In genomic region chr11:79114061-79114460, GRCm38 (mm10) we compare ENCODE assay signal across 23 mouse cellular contexts. TPM values are rescaled to one million over a fixed set of nuclear protein-coding genes. Genes with fewer than 3 reads are reported as not detected.
A peak's percentile ranks its signal among the peaks of the same experiment; 100 is the strongest.
DNase-seq lines count a peak whose midpoint lies in the region; ATAC-seq lines count a peak whose summit lies in the region.
"Had no signal": no experiment of that assay in that cellular context is flagged by ENCODE, and none has a peak within 500 bp of the region (broad histone marks: within the 10 kb centered on the region; RNA-seq: fewer than 3 reads in every experiment).

No protein-coding gene starts in this region.

- H3K27me3 ChIP-seq in forebrain, embryonic 15.5 days = no peaks in the 10 kb centered on the region
- no peaks in the 10 kb centered on the region for H3K27me3 ChIP-seq in forebrain, embryonic 11.5 days (ENCODE audit: control insufficient read depth, insufficient read depth, low read length)
- H3K27me3 ChIP-seq in hindbrain, embryonic 10.5 days (ENCODE audit: insufficient read depth, poor library complexity, severe bottlenecking) = 0 out of 2 replicates have a peak, but pooled peaks cover 4% of the 10 kb centered on the region
- H3K27me3 ChIP-seq in hindbrain, embryonic 13.5 days = no peaks in the 10 kb centered on the region
- H3K27me3 ChIP-seq in midbrain, embryonic 10.5 days (ENCODE audit: low read depth, poor library complexity, severe bottlenecking) = no peaks in the 10 kb centered on the region
- H3K27me3 ChIP-seq in midbrain, embryonic 13.5 days = no peaks in the 10 kb centered on the region
- H3K27me3 ChIP-seq: embryonic facial prominence, embryonic 12.5 days; hindbrain, embryonic 15.5 days; Patski had no signal

- H3K4me3 ChIP-seq in forebrain, embryonic 15.5 days = no peak overlapping the region
- no peak overlapping the region for H3K4me3 ChIP-seq in forebrain, embryonic 11.5 days (ENCODE audit: low read depth, low read length)
- H3K4me3 ChIP-seq in hindbrain, embryonic 10.5 days = no peak overlapping the region
- no peak overlapping the region for H3K4me3 ChIP-seq in hindbrain, embryonic 13.5 days
- H3K4me3 ChIP-seq in midbrain, embryonic 10.5 days = no peak overlapping the region
- H3K4me3 ChIP-seq in midbrain, embryonic 13.5 days (replicated peaks) = no peak overlapping the region
- H3K4me3 ChIP-seq: embryonic facial prominence, embryonic 12.5 days; gastrocnemius, adult 2 months; hindbrain, embryonic 15.5 days had no signal

- no peaks in the 10 kb centered on the region for H3K36me3 ChIP-seq in forebrain, embryonic 15.5 days
- H3K36me3 ChIP-seq in forebrain, embryonic 11.5 days (ENCODE audit: control insufficient read depth, insufficient read depth, low read length) = no peaks in the 10 kb centered on the region
- H3K36me3 ChIP-seq in hindbrain, embryonic 10.5 days = no peaks in the 10 kb centered on the region
- H3K36me3 ChIP-seq in hindbrain, embryonic 13.5 days = no peaks in the 10 kb centered on the region
- no peaks in the 10 kb centered on the region for H3K36me3 ChIP-seq in midbrain, embryonic 10.5 days
- H3K36me3 ChIP-seq in midbrain, embryonic 13.5 days = no peaks in the 10 kb centered on the region
- H3K36me3 ChIP-seq: embryonic facial prominence, embryonic 12.5 days; hindbrain, embryonic 15.5 days had no signal

- 34% methylated on average over 6 of the region's 6 CpGs for WGBS in forebrain, embryonic 15.5 days
- 60% methylated on average over 6 of the region's 6 CpGs for WGBS in forebrain, embryonic 11.5 days
- WGBS in hindbrain, embryonic 10.5 days = 78% methylated on average over 6 of the region's 6 CpGs
- 68% methylated on average over 6 of the region's 6 CpGs for WGBS in hindbrain, embryonic 13.5 days
- WGBS in midbrain, embryonic 10.5 days = 77% methylated on average over 6 of the region's 6 CpGs
- WGBS in midbrain, embryonic 13.5 days = 63% methylated on average over 6 of the region's 6 CpGs

- H3K9ac ChIP-seq in forebrain, embryonic 15.5 days (replicated peaks) = no peak overlapping the region
- no peak overlapping the region for H3K9ac ChIP-seq in forebrain, embryonic 11.5 days (ENCODE audit: low read length)
- H3K9ac ChIP-seq in hindbrain, embryonic 13.5 days = no peak overlapping the region
- H3K9ac ChIP-seq in midbrain, embryonic 13.5 days (replicated peaks) = no peak overlapping the region
- H3K9ac ChIP-seq: embryonic facial prominence, embryonic 12.5 days; hindbrain, embryonic 15.5 days had no signal

- H3K27ac ChIP-seq in forebrain, embryonic 15.5 days (replicated peaks) = 0 out of 2 replicates have a peak overlapping the region, but pooled peaks have one; percentile 3
- no peak overlapping the region for H3K27ac ChIP-seq in forebrain, embryonic 11.5 days (ENCODE audit: low read depth, low read length)
- peak overlapping the region; percentile 23; the same call in 1 of the 2 replicates for H3K27ac ChIP-seq in hindbrain, embryonic 10.5 days
- no peak overlapping the region for H3K27ac ChIP-seq in hindbrain, embryonic 13.5 days
- 0 out of 2 replicates have a peak overlapping the region, but pooled peaks have one; percentile 23 for H3K27ac ChIP-seq in midbrain, embryonic 10.5 days (replicated peaks)
- H3K27ac ChIP-seq in midbrain, embryonic 13.5 days = no peak overlapping the region
- H3K27ac ChIP-seq: embryonic facial prominence, embryonic 12.5 days; gastrocnemius, adult 2 months; hindbrain, embryonic 15.5 days had no signal

- peaks cover 33% of the 10 kb centered on the region for H3K4me1 ChIP-seq in forebrain, embryonic 15.5 days
- peaks cover 15% of the 10 kb centered on the region; the same call in 1 of the 2 replicates for H3K4me1 ChIP-seq in forebrain, embryonic 11.5 days (replicated peaks; ENCODE audit: control insufficient read depth, insufficient read depth, low read length)
- peaks cover 67% of the 10 kb centered on the region for H3K4me1 ChIP-seq in hindbrain, embryonic 10.5 days (replicated peaks)
- peaks cover 33% of the 10 kb centered on the region for H3K4me1 ChIP-seq in hindbrain, embryonic 13.5 days (replicated peaks)
- peaks cover 43% of the 10 kb centered on the region for H3K4me1 ChIP-seq in midbrain, embryonic 10.5 days
- H3K4me1 ChIP-seq in midbrain, embryonic 13.5 days (replicated peaks) = peaks cover 39% of the 10 kb centered on the region

- no peaks in the 10 kb centered on the region for H3K9me3 ChIP-seq in forebrain, embryonic 15.5 days
- no peaks in the 10 kb centered on the region for H3K9me3 ChIP-seq in forebrain, embryonic 11.5 days (ENCODE audit: control insufficient read depth, low read length)
- no peaks in the 10 kb centered on the region for H3K9me3 ChIP-seq in hindbrain, embryonic 10.5 days
- H3K9me3 ChIP-seq in hindbrain, embryonic 13.5 days = no peaks in the 10 kb centered on the region
- no peaks in the 10 kb centered on the region for H3K9me3 ChIP-seq in midbrain, embryonic 10.5 days (replicated peaks)
- H3K9me3 ChIP-seq in midbrain, embryonic 13.5 days = no peaks in the 10 kb centered on the region
- H3K9me3 ChIP-seq: embryonic facial prominence, embryonic 12.5 days; hindbrain, embryonic 15.5 days had no signal

- DNase-seq in forebrain, embryonic 11.5 days (ENCODE audit: low spot score) = no peak
- no peak for DNase-seq in hindbrain, embryonic 10.5 days (ENCODE audit: low spot score)
- no peak for DNase-seq in midbrain, embryonic 10.5 days (ENCODE audit: low spot score)
- DNase-seq in telencephalon, adult 2 months (ENCODE audit: low read depth, low spot score) = peak; percentile 41
- no peak for DNase-seq in adrenal gland, adult 8-10 months
- DNase-seq: adrenal gland, postnatal 25 days; B cell, adult 2 months; cerebellum, adult 11 months; cerebellum, adult 8-10 months; cerebellum, postnatal 25 days; gastrocnemius, adult 2 months; gastrocnemius, postnatal 36 days; heart, adult 11 months; heart, postnatal 10 days; kidney, adult 11 months had no signal

- no peak for ATAC-seq in forebrain, embryonic 15.5 days (replicated peaks)
- ATAC-seq in forebrain, embryonic 11.5 days (replicated peaks; ENCODE audit: low FRiP score) = no peak
- no peak for ATAC-seq in hindbrain, embryonic 13.5 days (ENCODE audit: low FRiP score)
- ATAC-seq in midbrain, embryonic 13.5 days = no peak
- ATAC-seq: activated CD4-positive, CD25-positive, alpha-beta regulatory T cell, adult 4 months; forebrain, embryonic 14.5 days; Patski had no signal

- H3K4me2 ChIP-seq in forebrain, embryonic 15.5 days (replicated peaks) = no peak overlapping the region
- H3K4me2 ChIP-seq in forebrain, embryonic 11.5 days (ENCODE audit: low read depth, low read length, severe bottlenecking) = no peak overlapping the region
- H3K4me2 ChIP-seq in hindbrain, embryonic 13.5 days = no peak overlapping the region
- no peak overlapping the region for H3K4me2 ChIP-seq in midbrain, embryonic 13.5 days (replicated peaks)
- H3K4me2 ChIP-seq: embryonic facial prominence, embryonic 12.5 days; hindbrain, embryonic 15.5 days had no signal

RNA-seq across cellular contexts. Expression of gene Ksr1, which starts 32.1 kb away (rescaled TPM):
- 4.9 and 5.3 TPM in 2 replicates for polyA plus RNA-seq in forebrain, embryonic 15.5 days (2015; fragmentation: Nextera tagmentation; extraction: Ambion mirVana)
- 5.2 and 7.2 TPM in 2 replicates for polyA plus RNA-seq in forebrain, embryonic 11.5 days (2014; fragmentation: Nextera tagmentation; extraction: Ambion mirVana)
- 2.7 and 5.2 TPM in 2 replicates for polyA plus RNA-seq in hindbrain, embryonic 10.5 days (2016; fragmentation: Nextera tagmentation; extraction: Ambion mirVana)
- polyA plus RNA-seq in hindbrain, embryonic 13.5 days (2015; fragmentation: Nextera tagmentation; extraction: Ambion mirVana) = 3.1 and 3.5 TPM in 2 replicates
- 1.7 and 2.5 TPM in 2 replicates for polyA plus RNA-seq in midbrain, embryonic 10.5 days (2016; fragmentation: Nextera tagmentation; extraction: Ambion mirVana)
- 2.3 and 3.7 TPM in 2 replicates for polyA plus RNA-seq in midbrain, embryonic 13.5 days (2015; fragmentation: Nextera tagmentation; extraction: Ambion mirVana)
- 10 to 100 TPM; 10.2 to 19.2 (median 14.3) TPM for total RNA-seq in adrenal gland, adult 8-10 months (2022)

Comparison
In these comparisons a context has a peak if more than half of its experiments do, and no peak if none do; other contexts are left out.
1. H3K27ac ChIP-seq: peak in forebrain, embryonic 15.5 days (single experiment), hindbrain, embryonic 10.5 days (single experiment) and midbrain, embryonic 10.5 days (single experiment); none in forebrain, embryonic 11.5 days (single experiment), hindbrain, embryonic 13.5 days (single experiment) and midbrain, embryonic 13.5 days (single experiment).